Mouse (Mus musculus): ENCODE results near the gene Gm20708. TPM values are rescaled to one million over a fixed set of nuclear protein-coding genes. Genes with fewer than 3 reads are reported as not detected.

The Gm20708 gene
- polyA plus RNA-seq, 1 experiment from 2014 or later = 0.70 TPM

GRCm38 (mm10) chr11:117858392-117858791, 48.9 kb downstream of the Gm20708 start:
- Histone ChIP-seq H3K4me2 (replicated peaks) (no peak overlapping the region), H3K27me3 (peaks cover 47% of the 10 kb centered on the region), H3K9ac (replicated peaks) (no peak overlapping the region; the same call in 1 of the 2 replicates), H3K4me3 (replicated peaks) (no peak overlapping the region), H3K27ac (no peak overlapping the region), H3K4me1 (replicated peaks) (peaks cover 14% of the 10 kb centered on the region), H3K36me3 (peaks cover 36% of the 10 kb centered on the region), H3K9me3 (no peaks in the 10 kb centered on the region)
- 63% methylated on average over 3 of the region's 3 CpGs for WGBS
- ATAC-seq = no peak

- no peak for ATAC-seq
- Histone ChIP-seq H3K36me3 (peaks cover 20% of the 10 kb centered on the region), H3K9me3 (no peaks in the 10 kb centered on the region), H3K4me3 (replicated peaks) (no peak within 1 kb of the TSS), H3K4me1 (replicated peaks) (peaks cover 29% of the 10 kb centered on the region), H3K9ac (replicated peaks) (peak within 1 kb of the TSS; percentile 29; the same call in 1 of the 2 replicates), H3K27ac (no peak within 1 kb of the TSS), H3K27me3 (peaks cover 54% of the 10 kb centered on the region), H3K4me2 (replicated peaks) (peak within 1 kb of the TSS; percentile 19; the same call in 1 of the 2 replicates)
- WGBS = 5% methylated on average over 23 of the region's 23 CpGs
These were observed 51.1 kb downstream of the Gm20708 start, which contains the start of gene Tmem235 for GRCm38 (mm10) chr11:117860601-117861000. Gene Tmem235, plus strand, starts transcription at chr11:117860752.

DNA sequence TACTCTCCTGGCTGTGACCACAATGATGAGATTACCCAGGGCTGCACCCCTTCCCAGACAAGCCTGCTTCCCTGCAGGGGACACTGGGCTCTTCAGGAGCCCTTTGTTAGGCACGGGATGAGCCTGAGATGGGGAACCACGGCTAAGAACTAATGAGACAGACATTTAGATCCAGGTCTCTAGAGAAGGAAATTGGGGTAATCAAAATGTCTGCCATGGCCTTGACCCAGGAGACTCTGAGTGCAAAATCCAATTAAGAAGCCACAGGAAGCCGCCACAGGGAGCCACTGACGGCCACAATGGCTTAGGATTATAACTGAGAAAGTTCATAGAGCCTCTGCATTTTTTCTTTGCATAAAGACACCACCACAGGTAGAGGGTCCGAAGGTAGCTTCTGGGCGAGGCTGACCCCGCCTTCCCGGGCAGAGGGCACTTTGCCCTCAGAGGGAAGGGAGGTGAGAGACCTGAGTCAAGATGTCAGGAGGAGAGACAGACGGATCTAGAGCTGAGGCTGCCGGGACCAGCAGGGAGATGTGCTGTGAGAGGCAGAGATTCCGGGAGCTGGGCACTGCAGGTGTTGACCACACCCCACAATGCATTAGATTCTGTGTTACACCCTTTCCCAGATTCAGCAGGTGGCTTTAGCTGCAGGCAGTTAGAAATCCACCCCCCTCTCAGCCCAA, 53.8 kb downstream of the Gm20708 start:
- no peak overlapping the region for H3K27ac ChIP-seq
- peaks cover 47% of the 10 kb centered on the region for H3K4me1 ChIP-seq (replicated peaks)
- 23% methylated on average over 11 of the region's 11 CpGs for WGBS
- H3K36me3 ChIP-seq = no peaks in the 10 kb centered on the region
- peaks cover 54% of the 10 kb centered on the region for H3K27me3 ChIP-seq
- 0 out of 2 replicates have a peak overlapping the region, but pooled peaks have one; percentile 3 for H3K9ac ChIP-seq (replicated peaks)
- no peak for ATAC-seq
- no peaks in the 10 kb centered on the region for H3K9me3 ChIP-seq
- no peak overlapping the region for H3K4me3 ChIP-seq (replicated peaks)
- no peak overlapping the region for H3K4me2 ChIP-seq (replicated peaks)

DNA sequence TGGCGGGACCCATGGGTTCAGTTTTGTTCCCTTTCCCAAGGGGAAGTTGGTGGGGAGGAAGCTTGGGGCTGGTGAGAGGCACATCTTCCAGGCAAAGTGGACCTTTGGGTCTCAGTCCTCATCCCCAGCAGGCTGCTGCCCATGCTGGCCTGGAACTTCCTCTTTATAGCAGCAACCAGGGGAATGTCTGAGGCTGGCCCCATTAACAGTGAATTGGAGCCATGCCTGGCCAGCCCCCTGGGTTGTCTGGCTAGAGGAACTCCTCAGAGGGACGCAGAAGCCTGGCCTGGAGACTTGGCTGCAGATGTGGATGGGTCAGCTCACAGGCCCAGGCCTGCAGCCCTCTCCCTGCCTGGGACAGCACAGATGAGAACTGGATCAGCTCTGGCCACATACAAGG, 55.3 kb downstream of the Gm20708 start:
- Histone ChIP-seq H3K9ac (replicated peaks) (no peak overlapping the region), H3K4me3 (replicated peaks) (no peak overlapping the region), H3K9me3 (no peaks in the 10 kb centered on the region), H3K36me3 (no peaks in the 10 kb centered on the region), H3K4me1 (replicated peaks) (peaks cover 47% of the 10 kb centered on the region), H3K27ac (no peak overlapping the region), H3K27me3 (peaks cover 41% of the 10 kb centered on the region), H3K4me2 (replicated peaks) (no peak overlapping the region)
- ATAC-seq = no peak
- 78% methylated on average over 2 of the region's 2 CpGs for WGBS

GRCm38 (mm10) chr11:117865988-117866387, 56.5 kb downstream of the Gm20708 start:
- Histone ChIP-seq H3K4me3 (replicated peaks) (no peak overlapping the region), H3K27ac (peak overlapping the region; percentile 67)
- 11% methylated on average over 6 of the region's 6 CpGs for WGBS

DNA sequence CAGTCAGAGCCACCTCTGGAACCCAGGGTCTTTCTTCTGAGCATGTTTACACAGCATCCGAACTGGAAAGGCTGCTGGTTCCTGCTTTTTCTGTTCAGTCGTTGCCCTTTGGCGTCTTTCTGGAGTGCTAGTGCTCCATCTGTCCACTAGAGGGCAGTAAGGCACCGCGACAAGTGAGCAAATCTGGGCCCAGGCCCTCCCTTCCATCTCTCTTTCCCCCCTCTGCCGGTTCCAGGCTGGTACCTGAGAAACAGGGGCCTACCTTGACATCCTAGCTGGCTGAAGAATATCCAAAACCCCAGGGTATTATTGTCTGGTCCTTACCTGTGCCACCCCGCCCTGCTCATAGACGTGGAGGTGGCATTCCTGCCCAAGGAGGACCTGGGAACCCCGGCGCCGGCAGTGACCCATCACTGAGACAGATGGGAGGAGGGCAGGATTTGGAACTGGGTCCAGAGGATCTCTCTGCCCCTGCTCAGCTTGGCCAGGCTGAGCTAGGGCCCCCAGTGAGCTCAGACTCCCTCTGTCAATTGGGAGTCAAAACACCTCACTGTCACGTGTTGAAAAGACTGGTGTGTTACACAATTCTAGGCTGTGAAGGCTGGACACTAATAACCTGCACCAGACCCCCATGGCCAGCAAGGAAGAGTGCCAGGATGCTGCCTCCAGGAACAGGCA, 61.4 kb downstream of the Gm20708 start:
- 36% methylated on average over 12 of the region's 12 CpGs for WGBS
- H3K36me3 ChIP-seq = no peaks in the 10 kb centered on the region
- H3K4me3 ChIP-seq (replicated peaks) = no peak overlapping the region
- no peak overlapping the region for H3K27ac ChIP-seq
- H3K4me2 ChIP-seq (replicated peaks) = no peak overlapping the region
- ATAC-seq = peak; percentile 15; the same call in 1 of the 2 replicates
- H3K9me3 ChIP-seq = no peaks in the 10 kb centered on the region
- peaks cover 10% of the 10 kb centered on the region; the same call in 1 of the 2 replicates for H3K27me3 ChIP-seq
- peaks cover 42% of the 10 kb centered on the region for H3K4me1 ChIP-seq (replicated peaks)
- H3K9ac ChIP-seq (replicated peaks) = no peak overlapping the region; the same call in 1 of the 2 replicates

More at GRCm38 (mm10) chr11:117865988-117866387, 56.5 kb downstream of the Gm20708 start:
- Histone ChIP-seq H3K4me2 (replicated peaks) (0 out of 2 replicates have a peak overlapping the region, but pooled peaks have one; percentile 6), H3K9me3 (no peaks in the 10 kb centered on the region), H3K9ac (replicated peaks) (peak overlapping the region; percentile 34), H3K27me3 (peaks cover 29% of the 10 kb centered on the region), H3K4me1 (replicated peaks) (peaks cover 45% of the 10 kb centered on the region), H3K36me3 (no peaks in the 10 kb centered on the region)
- ATAC-seq = peak; percentile 43

GRCm38 (mm10) chr11:117871376-117871775, 61.9 kb downstream of the Gm20708 start:
- no peaks in the 10 kb centered on the region for H3K9me3 ChIP-seq
- peaks cover 10% of the 10 kb centered on the region; the same call in 1 of the 2 replicates for H3K27me3 ChIP-seq
- ATAC-seq = no peak
- no peaks in the 10 kb centered on the region for H3K36me3 ChIP-seq
- no peak overlapping the region; the same call in 1 of the 2 replicates for H3K9ac ChIP-seq (replicated peaks)
- peaks cover 38% of the 10 kb centered on the region for H3K4me1 ChIP-seq (replicated peaks)
- no peak overlapping the region for H3K4me2 ChIP-seq (replicated peaks)
- H3K27ac ChIP-seq = no peak overlapping the region
- H3K4me3 ChIP-seq (replicated peaks) = no peak overlapping the region
- WGBS = 71% methylated on average over 5 of the region's 5 CpGs

DNA sequence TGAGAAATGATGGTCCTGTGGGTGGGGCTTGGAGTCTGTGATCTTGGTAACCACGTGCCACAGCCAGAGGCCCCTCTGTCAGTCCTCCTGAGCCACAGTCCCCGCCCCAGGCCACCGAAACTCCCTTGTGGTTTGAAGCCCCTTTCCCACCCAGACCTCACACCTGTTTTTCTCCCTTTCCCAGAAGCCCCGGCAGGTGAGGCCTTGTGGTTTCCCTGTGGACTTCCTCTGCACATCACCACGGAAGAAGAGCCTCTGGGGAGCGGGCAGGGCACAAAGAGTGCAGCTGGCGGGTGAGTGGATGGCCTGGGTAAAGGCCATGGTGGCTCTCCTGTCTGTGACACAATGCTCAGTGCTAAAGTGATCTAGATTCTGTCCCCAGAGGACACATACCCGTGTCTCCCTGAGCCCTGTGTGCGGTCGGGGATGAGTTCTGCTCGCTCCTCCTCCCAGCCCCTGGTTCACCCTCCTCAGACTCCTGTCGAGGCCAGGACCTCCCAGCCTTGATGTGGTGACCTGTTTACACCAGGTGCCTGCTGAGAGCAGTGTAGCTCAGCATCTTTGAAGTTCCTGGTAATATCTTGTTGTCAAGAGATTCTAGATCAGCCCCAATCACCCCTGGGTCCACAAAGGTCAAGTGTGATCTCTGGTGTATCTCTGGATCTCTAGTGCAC, 62.6 kb downstream of the Gm20708 start:
- Histone ChIP-seq H3K4me1 (replicated peaks) (peaks cover 32% of the 10 kb centered on the region), H3K4me3 (replicated peaks) (0 out of 2 replicates have a peak overlapping the region, but pooled peaks have one; percentile 72), H3K27me3 (peaks cover 10% of the 10 kb centered on the region; the same call in 1 of the 2 replicates), H3K9me3 (no peaks in the 10 kb centered on the region), H3K4me2 (replicated peaks) (peak overlapping the region; percentile 91; the same call in 1 of the 2 replicates), H3K27ac (no peak overlapping the region), H3K9ac (replicated peaks) (no peak overlapping the region), H3K36me3 (no peaks in the 10 kb centered on the region)
- 68% methylated on average over 12 of the region's 12 CpGs for WGBS
- no peak for ATAC-seq

DNA sequence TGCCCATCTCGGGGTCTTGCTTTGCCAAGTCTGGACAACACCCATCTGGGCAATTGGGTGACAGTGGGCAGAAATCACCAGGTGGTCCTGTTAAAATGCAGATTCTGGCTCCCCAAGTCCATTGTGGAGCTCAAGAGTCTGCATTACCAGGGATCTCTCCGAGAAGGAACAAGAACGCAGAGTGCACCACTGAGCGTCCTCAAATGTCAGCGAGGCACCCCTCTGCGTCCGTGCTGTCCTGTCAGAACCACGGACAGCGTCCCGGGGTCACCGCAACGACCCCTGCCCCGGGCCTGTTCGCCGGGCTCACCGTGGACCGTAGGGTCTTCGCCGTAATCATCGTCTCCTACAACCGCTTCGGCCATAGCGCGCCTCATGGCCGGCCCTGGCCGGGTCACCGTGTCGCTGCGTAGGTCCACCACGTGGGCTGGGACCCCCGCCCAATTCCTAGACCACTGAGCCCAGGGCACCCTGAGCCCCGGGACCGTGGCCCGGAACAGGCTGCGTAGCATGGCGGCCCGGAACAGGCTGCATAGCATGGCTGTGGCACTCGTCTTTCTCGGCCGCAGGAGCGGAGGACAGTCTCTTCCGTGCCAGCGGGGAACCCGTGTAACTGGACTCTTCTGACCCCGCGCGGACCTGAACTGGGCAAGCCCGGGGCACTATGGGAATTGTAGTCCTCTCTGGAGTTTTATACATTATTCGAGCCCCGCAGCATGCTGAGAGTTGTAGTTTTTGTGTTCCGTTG, 63.6 kb downstream of the Gm20708 start, which contains the start of gene Tha1:
Gene Tha1, minus strand, starts transcription at position 621 of the 748 bp plus-strand sequence.
- H3K9ac ChIP-seq (replicated peaks) = peak within 1 kb of the TSS; percentile 82
- H3K4me2 ChIP-seq (replicated peaks) = peak within 1 kb of the TSS; percentile 91
- no peaks in the 10 kb centered on the region for H3K9me3 ChIP-seq
- peak within 1 kb of the TSS; percentile 72 for H3K4me3 ChIP-seq (replicated peaks)
- no peak within 1 kb of the TSS for H3K27ac ChIP-seq
- peaks cover 10% of the 10 kb centered on the region; the same call in 1 of the 2 replicates for H3K27me3 ChIP-seq
- peak; percentile 79 for ATAC-seq
- H3K36me3 ChIP-seq = no peaks in the 10 kb centered on the region
- H3K4me1 ChIP-seq (replicated peaks) = peaks cover 30% of the 10 kb centered on the region
- 2% methylated on average over 51 of the region's 51 CpGs for WGBS

DNA sequence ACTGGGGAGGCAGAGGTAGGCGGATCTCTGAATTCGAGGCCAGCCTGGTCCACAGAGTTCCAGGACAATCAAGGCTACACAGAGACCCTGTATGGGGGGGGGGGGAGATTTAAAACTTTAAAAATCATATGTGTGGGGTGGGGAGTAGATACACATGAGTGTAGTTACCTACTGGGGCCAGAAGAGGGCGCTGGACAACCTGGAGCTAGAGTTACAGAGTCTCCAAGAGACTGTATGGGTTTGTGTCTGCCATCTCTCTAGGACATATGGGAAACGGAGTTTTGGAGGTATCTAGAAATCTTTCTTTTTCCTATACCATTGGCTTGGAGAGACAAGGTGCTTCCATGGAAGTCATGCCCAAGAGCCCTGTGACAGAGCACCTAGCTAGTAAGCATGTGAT, 65.0 kb downstream of the Gm20708 start:
- 50% methylated on average over 4 of the region's 4 CpGs for WGBS

DNA sequence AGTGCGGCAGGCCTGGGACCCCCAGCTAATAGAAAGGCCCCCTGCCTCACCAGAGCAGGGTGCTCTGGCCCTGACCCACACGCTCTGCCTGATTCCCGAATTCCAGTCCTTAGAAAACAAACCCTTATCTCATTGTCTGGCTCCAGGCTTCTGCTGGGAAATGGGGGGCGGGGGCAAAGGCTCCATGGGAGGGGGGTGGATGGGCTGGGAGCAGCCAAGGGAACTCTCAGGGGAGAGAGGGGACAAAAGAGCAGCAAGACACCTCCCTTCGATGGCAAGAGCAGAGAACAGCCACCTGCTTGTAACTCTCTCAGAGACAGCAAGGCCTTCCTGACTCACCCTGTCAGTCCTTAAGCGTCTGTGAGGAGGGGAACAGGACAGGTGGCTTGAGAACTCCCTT, 66.2 kb downstream of the Gm20708 start:
- Histone ChIP-seq H3K36me3 (no peaks in the 10 kb centered on the region), H3K27ac (no peak overlapping the region), H3K4me1 (replicated peaks) (peaks cover 42% of the 10 kb centered on the region), H3K4me3 (replicated peaks) (no peak overlapping the region), H3K9ac (replicated peaks) (no peak overlapping the region), H3K27me3 (peaks cover 10% of the 10 kb centered on the region; the same call in 1 of the 2 replicates), H3K4me2 (replicated peaks) (no peak overlapping the region), H3K9me3 (no peaks in the 10 kb centered on the region)
- no peak for ATAC-seq
- 18% methylated on average over 6 of the region's 6 CpGs for WGBS

More for the DNA sequence above, 65.0 kb downstream of the Gm20708 start:
- Histone ChIP-seq H3K27me3 (peaks cover 10% of the 10 kb centered on the region; the same call in 1 of the 2 replicates), H3K4me3 (replicated peaks) (no peak overlapping the region), H3K4me2 (replicated peaks) (no peak overlapping the region), H3K27ac (no peak overlapping the region), H3K9ac (replicated peaks) (no peak overlapping the region), H3K4me1 (replicated peaks) (peaks cover 44% of the 10 kb centered on the region), H3K9me3 (no peaks in the 10 kb centered on the region), H3K36me3 (no peaks in the 10 kb centered on the region)
- ATAC-seq = no peak
